Mouse (Mus musculus) erythroblast, embryonic 14.5 days (primary cell): ENCODE measurements around the gene Cyp4a14.

Experiments
- GATA1 ChIP-seq: IDR thresholded peaks from 2 replicates; pipeline ENCODE4 v1.6.1; 2012; ENCODE audit warnings: low read length, inconsistent platforms, mixed read lengths
- TAL1 ChIP-seq: IDR thresholded peaks from 3 replicates; pipeline ENCODE4 v1.6.1; 2012; ENCODE audit warnings: low read length, inconsistent platforms, mixed read lengths

DNA sequence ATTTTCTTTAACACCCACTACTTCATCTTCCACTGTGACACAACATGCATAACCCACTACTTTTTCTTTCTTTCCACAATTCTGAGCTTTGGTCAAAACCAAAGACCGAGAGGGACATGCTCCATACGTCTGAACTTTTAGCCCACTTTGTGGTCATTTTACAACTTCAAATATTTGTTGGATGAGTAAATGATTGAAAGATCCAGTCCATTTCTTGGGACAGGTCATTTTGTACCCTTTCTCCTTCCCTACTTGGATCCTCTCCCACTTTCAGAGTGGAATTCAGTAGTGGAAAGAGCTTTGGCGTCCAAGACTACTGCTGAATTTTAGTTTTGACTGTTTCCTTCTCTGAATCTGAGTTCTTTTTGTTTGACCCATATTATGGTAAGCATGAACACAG lies 1.5 kb upstream of the Cyp4a14 start:
- TF ChIP-seq GATA1 (no peak), TAL1 (no peak)
